Mouse (Mus musculus): ENCODE data around the gene Smap2. TPM values are rescaled to one million over a fixed set of nuclear protein-coding genes. Genes with fewer than 3 reads are reported as not detected.

The Smap2 gene
- total and polyA plus RNA-seq, 2 experiments from 2014 or later = 6.9 to 20.9 TPM

DNA sequence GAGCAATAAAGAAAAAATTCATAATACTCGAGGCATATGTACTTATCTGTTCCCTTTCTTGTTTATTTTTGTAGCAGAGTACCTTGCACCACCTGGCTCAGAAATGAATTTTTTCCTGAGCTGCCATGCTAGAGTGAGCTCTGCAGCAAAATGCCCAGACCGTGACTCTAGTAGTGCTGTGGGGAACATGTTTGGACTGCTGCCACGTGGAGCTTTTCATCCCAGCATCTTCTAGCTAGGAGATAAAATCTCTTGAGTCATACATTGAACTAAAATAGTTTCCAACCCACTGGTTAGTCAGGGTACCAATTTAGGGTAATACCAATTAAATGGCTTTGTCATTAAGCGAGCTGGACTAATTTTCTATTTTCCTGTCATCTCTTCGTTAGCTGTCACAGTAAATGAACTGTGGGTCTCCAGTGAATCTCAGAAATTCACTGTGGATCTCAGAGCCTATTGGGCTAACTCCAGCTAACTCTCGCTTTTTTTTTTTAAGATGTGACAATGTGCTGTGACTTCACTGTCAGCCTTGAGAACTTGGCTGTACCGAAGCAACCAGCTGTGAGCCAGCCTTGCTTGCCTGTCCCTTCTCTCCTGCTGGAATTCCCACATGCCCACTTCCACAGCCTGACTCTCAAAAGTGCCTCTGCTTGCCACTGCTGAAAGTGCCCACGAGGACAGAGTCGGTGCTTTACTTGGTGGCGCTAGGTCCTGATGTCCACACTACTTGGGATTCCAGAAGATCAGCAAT is 3.2 kb upstream of the Smap2 start:
- no peak overlapping the region for H3K4me3 ChIP-seq (ENCODE audit: low read depth, low read length)
- H3K4me2 ChIP-seq (ENCODE audit: low read depth, low read length) = no peak overlapping the region
- H3K27me3 ChIP-seq (ENCODE audit: control insufficient read depth, insufficient read depth, low read length) = no peaks in the 10 kb centered on the region
- peaks cover 20% of the 10 kb centered on the region for H3K4me1 ChIP-seq (ENCODE audit: control insufficient read depth, insufficient read depth)
- DNase-seq (ENCODE audit: low spot score) (no peak), ATAC-seq (ENCODE audit: insufficient read depth, low read depth) (no peak)
- H3K36me3 ChIP-seq (replicated peaks; ENCODE audit: control insufficient read depth, insufficient read depth, low read length) = no peaks in the 10 kb centered on the region
- TF ChIP-seq EP300 (IDR thresholded peaks at IDR 0.05; ENCODE audit: low read depth) (no peak), CTCF (IDR thresholded peaks at IDR 0.05; ENCODE audit: low read depth) (no peak)
- H3K27ac ChIP-seq (ENCODE audit: low read depth) = no peak overlapping the region
- 54% methylated on average over 10 of the region's 10 CpGs for WGBS
- H3K9me3 ChIP-seq (replicated peaks; ENCODE audit: control insufficient read depth, low read length) = no peaks in the 10 kb centered on the region
- H3K9ac ChIP-seq (replicated peaks; ENCODE audit: low read depth, low read length) = no peak overlapping the region

DNA sequence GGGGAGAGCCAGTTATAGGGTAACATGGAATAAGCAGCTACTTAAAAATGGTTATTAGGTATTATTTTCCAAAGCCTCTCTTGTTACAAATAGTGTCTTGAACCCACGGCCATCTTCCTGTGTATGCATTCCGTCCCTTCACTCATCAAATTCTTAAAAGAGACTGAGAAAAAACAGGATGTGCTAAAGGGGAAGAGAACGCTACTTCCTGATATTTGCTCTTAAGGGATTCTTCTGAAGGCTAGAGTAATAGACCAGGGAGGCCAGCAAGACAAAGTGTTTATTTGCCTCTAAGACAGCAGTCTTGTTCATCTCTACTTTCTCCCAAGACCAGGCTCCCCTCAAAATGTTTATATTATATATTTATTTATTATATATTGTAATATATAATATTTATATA is 1.2 kb upstream of the Smap2 start:
- Histone ChIP-seq H3K4me3 (ENCODE audit: low read depth, low read length) (no peak overlapping the region), H3K9me3 (replicated peaks; ENCODE audit: control insufficient read depth, low read length) (no peaks in the 10 kb centered on the region), H3K4me2 (ENCODE audit: low read depth, low read length) (no peak overlapping the region), H3K27me3 (ENCODE audit: control insufficient read depth, insufficient read depth, low read length) (no peaks in the 10 kb centered on the region), H3K9ac (replicated peaks; ENCODE audit: low read depth, low read length) (no peak overlapping the region), H3K27ac (ENCODE audit: low read depth) (no peak overlapping the region), H3K36me3 (replicated peaks; ENCODE audit: control insufficient read depth, insufficient read depth, low read length) (no peaks in the 10 kb centered on the region), H3K4me1 (ENCODE audit: control insufficient read depth, insufficient read depth) (peaks cover 21% of the 10 kb centered on the region)
- TF ChIP-seq CTCF (IDR thresholded peaks at IDR 0.05; ENCODE audit: low read depth) (no peak), EP300 (IDR thresholded peaks at IDR 0.05; ENCODE audit: low read depth) (no peak)
- DNase-seq (ENCODE audit: low spot score) (no peak), ATAC-seq (ENCODE audit: insufficient read depth, low read depth) (no peak)
- 72% methylated on average over 3 of the region's 3 CpGs for WGBS

DNA sequence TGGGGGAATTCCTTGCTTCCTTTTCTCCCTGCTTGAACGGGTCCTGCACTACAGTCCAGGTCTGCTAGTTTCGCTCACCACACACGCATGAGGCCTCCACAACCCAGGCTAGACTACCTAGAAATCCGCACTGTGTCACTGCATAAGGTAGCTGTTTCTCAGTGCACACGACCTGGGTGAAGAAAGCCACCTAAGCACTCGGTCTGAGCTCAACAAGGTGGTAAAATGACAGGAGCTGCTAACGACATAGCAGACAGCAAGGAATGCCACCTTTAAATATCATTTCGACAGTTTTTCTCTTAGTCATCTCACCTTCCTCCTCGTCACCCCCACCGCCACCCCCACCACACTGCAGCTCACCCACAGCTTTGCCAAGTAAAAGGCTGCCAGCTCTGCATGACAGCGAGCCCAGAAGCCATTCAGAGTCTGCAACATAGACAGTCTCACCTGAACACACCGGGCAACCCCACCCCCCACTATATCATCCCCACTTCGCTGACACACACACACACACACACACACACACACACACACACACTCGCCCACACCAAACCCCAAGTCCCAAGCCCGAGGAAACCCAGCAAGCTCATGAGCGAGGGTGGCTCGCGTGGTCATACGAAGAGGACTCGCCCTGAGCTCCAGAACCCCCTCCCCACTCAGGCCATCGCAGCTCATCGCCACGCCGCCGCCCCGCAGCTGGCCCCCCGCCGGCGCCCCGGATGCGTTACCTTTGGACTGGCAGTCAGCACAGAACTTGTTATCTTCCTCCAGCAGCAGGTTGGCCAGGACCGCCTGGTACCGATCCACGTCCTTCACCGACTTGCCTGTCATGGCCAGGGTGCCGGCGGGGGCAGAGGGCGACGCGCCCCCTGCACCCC is 787 bp downstream of the Smap2 start:
- ATAC-seq (ENCODE audit: insufficient read depth, low read depth) = peak; percentile 10
- 5% methylated on average over 36 of the region's 40 CpGs for whole genome bisulfite sequencing

DNA sequence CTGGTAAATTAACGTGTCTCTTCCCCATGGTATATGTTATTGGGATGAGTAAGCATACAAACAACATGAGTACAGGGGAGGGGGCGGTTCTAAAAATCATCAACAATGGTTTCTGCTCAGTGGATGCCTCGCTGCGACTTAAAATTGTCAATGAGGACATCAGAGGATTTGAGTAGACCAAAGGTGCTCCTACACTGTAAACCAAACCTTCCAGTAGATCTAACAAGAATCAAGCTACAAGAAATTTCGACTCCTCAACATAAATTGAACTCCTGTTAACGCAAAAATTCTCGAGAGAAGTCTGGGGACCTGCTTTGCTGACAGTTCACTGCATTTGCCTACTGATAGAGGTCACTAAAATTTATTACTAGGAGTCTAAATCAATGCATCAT is 1.8 kb downstream of the Smap2 start:
- Histone ChIP-seq H3K4me2 (ENCODE audit: low read depth, low read length) (peak overlapping the region; percentile 97; the same call in 1 of the 2 replicates), H3K9me3 (replicated peaks; ENCODE audit: control insufficient read depth, low read length) (no peaks in the 10 kb centered on the region), H3K4me3 (ENCODE audit: low read depth, low read length) (peak overlapping the region; percentile 96), H3K9ac (replicated peaks; ENCODE audit: low read depth, low read length) (no peak overlapping the region), H3K36me3 (replicated peaks; ENCODE audit: control insufficient read depth, insufficient read depth, low read length) (no peaks in the 10 kb centered on the region), H3K27me3 (ENCODE audit: control insufficient read depth, insufficient read depth, low read length) (no peaks in the 10 kb centered on the region), H3K4me1 (ENCODE audit: control insufficient read depth, insufficient read depth) (peaks cover 21% of the 10 kb centered on the region), H3K27ac (ENCODE audit: low read depth) (no peak overlapping the region)
- no peak for DNase-seq (ENCODE audit: low spot score)
- no peak for ATAC-seq (ENCODE audit: insufficient read depth, low read depth)
- WGBS = 72% methylated on average over 7 of the region's 7 CpGs
- TF ChIP-seq CTCF (IDR thresholded peaks at IDR 0.05; ENCODE audit: low read depth) (no peak), EP300 (IDR thresholded peaks at IDR 0.05; ENCODE audit: low read depth) (no peak)

More for the DNA sequence above, 787 bp downstream of the Smap2 start:
- Histone ChIP-seq H3K36me3 (replicated peaks; ENCODE audit: control insufficient read depth, insufficient read depth, low read length) (no peaks in the 10 kb centered on the region), H3K4me3 (ENCODE audit: low read depth, low read length) (peak overlapping the region; percentile 96), H3K27me3 (ENCODE audit: control insufficient read depth, insufficient read depth, low read length) (no peaks in the 10 kb centered on the region), H3K9me3 (replicated peaks; ENCODE audit: control insufficient read depth, low read length) (no peaks in the 10 kb centered on the region), H3K9ac (replicated peaks; ENCODE audit: low read depth, low read length) (peak overlapping the region; percentile 87), H3K4me2 (ENCODE audit: low read depth, low read length) (peak overlapping the region; percentile 97), H3K4me1 (ENCODE audit: control insufficient read depth, insufficient read depth) (peaks cover 21% of the 10 kb centered on the region), H3K27ac (ENCODE audit: low read depth) (peak overlapping the region; percentile 74)
- DNase-seq (ENCODE audit: low spot score) = no peak
- TF ChIP-seq CTCF (IDR thresholded peaks at IDR 0.05; ENCODE audit: low read depth) (no peak), EP300 (IDR thresholded peaks at IDR 0.05; ENCODE audit: low read depth) (no peak)

DNA sequence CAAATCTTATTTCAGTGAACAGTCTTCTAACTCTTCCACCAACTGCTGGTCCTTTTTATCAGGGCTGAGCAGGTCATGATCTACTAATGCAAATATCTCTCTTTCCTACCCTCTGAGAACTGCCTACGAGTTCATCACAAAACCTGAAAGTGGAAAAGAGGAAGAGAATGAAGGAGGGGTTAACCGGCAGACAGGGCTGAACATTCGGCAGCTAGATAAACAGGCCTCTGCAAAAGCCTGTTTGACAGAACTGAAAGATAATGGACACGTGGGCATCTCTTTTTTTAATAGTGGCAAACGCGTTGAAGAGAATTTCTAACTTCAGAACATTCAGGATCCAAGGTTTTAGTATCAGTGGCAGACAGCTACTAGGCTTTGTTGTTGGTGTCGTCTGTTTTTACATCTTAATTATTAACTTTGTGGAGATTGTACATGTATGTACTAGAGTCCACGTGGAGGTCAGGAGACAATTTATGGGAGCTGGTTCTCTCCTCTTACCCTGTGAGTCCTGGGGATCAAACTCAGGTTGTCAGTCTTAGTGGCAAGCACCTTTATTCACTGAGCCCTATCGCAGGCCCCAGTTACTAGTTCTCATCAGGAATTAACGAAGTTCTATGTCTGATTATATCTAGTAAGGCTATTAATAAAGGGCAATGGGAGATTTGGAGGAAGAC is 2.3 kb downstream of the Smap2 start:
- H3K36me3 ChIP-seq (replicated peaks; ENCODE audit: control insufficient read depth, insufficient read depth, low read length) = no peaks in the 10 kb centered on the region
- no peak overlapping the region for H3K4me3 ChIP-seq (ENCODE audit: low read depth, low read length)
- no peak overlapping the region for H3K9ac ChIP-seq (replicated peaks; ENCODE audit: low read depth, low read length)
- TF ChIP-seq CTCF (IDR thresholded peaks at IDR 0.05; ENCODE audit: low read depth) = no peak
- TF ChIP-seq EP300 (IDR thresholded peaks at IDR 0.05; ENCODE audit: low read depth) = no peak
- ATAC-seq (ENCODE audit: insufficient read depth, low read depth) = no peak
- no peak overlapping the region for H3K27ac ChIP-seq (ENCODE audit: low read depth)
- H3K4me1 ChIP-seq (ENCODE audit: control insufficient read depth, insufficient read depth) = peaks cover 21% of the 10 kb centered on the region
- no peak for DNase-seq (ENCODE audit: low spot score)
- 44% methylated on average over 10 of the region's 10 CpGs for WGBS
- no peak overlapping the region; the same call in 1 of the 2 replicates for H3K4me2 ChIP-seq (ENCODE audit: low read depth, low read length)
- no peaks in the 10 kb centered on the region for H3K27me3 ChIP-seq (ENCODE audit: control insufficient read depth, insufficient read depth, low read length)
- H3K9me3 ChIP-seq (replicated peaks; ENCODE audit: control insufficient read depth, low read length) = no peaks in the 10 kb centered on the region
